Mouse (Mus musculus): ENCODE measurements around the gene Irf2bp1.

DNA sequence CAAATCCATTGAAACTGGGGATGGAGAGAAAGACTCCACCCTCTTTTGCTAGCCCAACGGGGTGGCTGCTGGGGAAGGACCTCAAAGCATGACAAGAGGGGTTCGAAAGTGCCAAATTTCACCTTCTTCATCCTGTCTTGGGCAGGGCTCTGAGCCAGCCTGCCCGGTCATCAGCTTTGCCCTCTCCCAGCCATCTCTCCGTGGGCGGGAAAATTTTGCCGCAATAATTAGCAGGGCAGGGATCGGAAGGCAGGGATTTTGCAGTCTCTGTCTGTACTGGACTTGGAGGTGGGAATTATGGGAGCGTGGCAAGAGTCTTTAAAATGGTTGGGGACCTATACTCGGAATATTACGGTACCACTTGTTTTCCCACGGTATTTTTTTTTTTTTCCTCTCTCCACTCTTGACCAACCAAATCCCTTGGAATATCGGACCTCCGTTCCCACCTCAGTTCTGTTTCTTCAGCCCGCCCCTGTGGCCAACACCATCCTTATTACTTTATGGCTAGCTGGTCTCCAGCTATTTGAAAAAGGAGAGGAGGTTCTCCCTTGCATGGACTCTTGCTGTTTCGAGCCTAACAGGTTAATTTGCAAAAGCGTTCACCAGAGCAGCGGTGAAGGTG, 41.6 kb upstream of the Irf2bp1 start:
- TF ChIP-seq CTCF (IDR thresholded peaks at IDR 0.05) (no peak), EP300 (IDR thresholded peaks at IDR 0.05) (no peak)
